Mouse (Mus musculus): ENCODE measurements at regions not wholly inside any gene's neighbourhood (a gene's known extent, or its start where the extent isn't known, plus 50 kb on each side); places are given as distances from the start of the nearest gene placed in this dataset.

DNA sequence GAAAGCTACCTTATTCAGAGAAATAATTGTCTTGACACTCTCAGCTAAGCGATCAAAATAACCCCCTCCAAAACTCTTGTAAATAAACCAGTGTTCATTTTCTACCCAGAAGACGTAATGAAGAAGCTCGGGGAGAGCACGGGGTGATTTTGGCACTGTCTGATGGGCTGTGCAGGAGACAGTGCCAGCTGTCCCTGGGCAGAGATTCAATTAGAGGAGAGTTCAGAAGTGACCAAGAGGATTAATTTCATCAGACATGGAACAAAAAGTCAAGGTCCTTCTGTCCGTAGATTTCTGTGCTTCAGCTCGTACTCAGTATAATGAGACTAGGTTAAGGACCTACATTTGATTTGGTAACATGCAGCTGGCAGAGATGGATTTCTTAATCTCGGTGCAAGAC is 341.2 kb upstream of the Trib2 start:
- CTCF ChIA-PET, result interaction anchor here in 1 of 4 experiments (0.6 kb wide), 1 partner anchor 348 kb away, joined by 4 read pairs; no protein-coding TSS in a partner anchor

DNA sequence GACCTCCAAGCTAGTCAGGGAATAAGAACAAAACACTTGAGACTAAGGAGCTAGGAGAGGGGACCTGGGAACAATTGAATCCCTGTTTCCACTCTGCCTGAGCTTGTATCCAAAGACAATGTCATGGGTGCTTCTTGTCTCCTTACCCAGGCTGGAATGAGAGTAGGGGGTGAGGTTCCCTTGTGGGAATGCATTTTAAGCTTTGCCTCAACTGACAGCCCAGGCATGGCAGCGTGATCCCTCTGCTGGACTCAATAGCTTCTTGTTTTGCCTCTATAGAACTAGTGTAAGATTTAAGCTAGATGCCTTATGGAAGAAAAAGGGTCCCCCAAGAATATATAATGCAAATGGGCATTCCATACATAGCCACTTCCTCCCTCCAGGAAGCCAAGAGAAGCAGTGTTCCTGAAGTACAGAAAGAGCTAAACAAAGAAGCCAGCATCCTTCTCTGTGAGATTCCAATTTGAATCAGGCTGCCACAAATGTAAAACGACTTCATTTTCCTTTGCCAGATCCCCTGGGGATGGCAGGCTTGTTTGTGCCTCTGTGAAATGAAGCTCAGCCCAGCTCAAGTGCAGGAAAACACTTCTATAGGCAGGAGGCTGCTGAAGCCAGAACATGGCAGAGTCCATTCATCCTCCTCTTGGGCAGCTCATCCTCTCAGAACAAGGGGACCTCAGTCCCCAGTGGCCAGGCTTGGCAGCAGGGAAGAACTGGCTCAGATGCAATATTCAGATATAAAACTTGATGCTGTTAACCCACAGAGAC is 339.3 kb upstream of the Trib2 start:
- POLR2A ChIA-PET, result interaction anchor here in 2 of 4 experiments (0.7 kb wide), 2 partner anchors 340 to 1409 kb away, joined by 3 read pairs; no protein-coding TSS in a partner anchor
- CTCF ChIA-PET, result no interaction called here

More for the DNA sequence above, 341.2 kb upstream of the Trib2 start:
- POLR2A ChIA-PET, result no interaction called here

DNA sequence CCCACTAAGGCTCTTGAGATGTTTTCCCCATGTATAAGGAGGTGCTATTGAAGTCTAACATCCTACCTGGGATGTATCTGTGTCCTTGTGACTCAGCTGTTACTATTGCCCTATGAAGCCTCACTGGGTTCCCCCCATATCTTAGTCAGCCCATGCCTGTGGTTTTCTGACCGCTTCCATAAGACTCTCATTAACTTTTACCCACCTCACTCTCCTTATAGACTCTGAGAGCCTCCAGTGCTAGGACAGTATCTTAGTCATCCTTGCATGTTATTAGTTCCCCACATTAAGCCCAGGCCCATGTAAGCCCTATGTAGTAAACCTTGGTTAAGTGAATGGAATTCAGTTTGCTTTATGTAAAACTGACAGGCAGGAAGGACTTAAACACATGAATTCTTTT is 337.5 kb upstream of the Trib2 start:
- POLR2A ChIA-PET, result no interaction called here
- CTCF ChIA-PET, result no interaction called here

DNA sequence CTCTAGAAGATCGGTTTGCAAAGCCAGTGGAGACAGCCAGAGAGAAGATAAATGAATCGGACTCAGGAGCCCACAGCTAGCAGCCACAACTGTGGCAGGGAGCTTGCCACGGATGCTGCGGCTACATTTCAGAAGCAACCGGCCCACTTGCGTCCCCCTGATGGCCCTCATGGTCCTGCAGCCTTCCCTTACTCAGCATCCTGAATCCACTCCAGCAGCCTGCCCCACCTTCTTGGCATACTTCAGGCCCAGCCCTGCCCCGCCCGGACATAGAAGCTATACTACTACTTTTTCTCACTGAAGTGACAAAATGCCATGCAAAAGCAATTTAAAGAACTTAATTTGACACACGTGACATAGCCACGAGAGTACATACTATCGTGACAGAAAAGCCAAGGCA is 335.4 kb upstream of the Trib2 start:
- CTCF ChIA-PET, result no interaction called here
- POLR2A ChIA-PET, result no interaction called here

DNA sequence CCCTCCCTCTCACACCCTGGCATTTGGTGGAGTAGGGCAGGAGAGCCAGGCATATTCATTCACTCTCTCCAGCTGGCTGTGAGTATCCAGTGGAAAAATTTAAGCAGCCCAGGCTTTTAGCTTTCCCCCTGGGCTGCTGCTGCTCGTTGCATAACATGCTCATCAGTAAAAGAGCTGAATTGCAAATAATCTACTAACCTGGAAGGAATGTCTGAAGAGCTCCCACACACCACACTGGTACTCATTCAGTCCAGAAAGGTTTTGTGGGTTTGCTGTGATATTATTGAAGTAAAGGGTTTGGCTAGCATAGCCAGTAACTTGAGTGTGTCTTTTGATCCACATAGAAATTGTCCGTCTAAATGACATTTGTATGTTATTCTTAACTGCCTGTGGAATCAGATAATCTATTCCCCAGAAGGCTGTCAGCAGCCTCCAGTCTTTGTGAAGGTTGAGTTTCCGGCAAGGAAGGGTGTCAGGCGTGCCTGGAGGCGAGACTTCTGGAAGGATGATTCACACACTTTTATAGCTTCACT is 334.5 kb upstream of the Trib2 start:
- ChIA-PET CTCF (no interaction called here), POLR2A (no interaction called here)

DNA sequence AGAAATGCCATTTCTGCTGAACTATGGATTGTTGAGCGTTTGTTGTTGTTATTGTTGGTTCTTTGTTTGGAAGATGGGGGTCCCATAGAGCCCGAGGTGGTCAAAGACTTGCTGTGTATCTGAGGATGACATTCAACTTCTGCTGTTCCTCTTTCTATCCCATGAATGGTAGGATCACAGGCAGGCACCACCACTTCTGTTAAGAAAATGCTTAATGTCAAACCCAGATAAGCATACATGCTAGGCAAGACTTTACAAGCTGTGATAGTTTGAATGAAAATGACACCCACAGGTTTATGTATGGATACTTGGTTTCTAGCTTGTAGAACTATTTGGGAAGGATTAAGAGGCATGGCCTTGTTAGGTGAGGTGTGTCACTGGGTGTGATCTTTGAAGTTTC is 330.2 kb upstream of the Trib2 start:
- CTCF ChIA-PET, result no interaction called here
- POLR2A ChIA-PET, result no interaction called here

DNA sequence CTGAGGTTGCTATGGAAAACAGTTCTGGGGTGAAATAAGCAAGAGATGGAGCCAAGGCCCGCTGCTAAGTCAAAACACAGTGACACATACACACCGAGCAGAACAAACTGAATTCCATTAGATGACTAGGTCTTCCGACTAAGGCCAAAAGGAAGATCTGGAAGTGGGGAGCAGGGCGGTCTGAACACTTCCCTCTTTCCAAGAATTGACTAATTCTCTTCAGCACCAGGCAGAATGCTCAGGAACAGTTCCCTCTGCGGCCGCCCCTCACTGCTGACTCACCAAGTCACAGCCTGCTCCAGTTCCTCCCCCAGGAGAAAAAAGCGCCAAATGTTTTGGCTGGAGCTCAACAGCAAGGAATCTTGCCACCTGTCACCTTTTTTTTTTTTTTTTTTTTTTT is 328.9 kb upstream of the Trib2 start:
- CTCF ChIA-PET, result no interaction called here
- POLR2A ChIA-PET, result interaction anchor here in 3 of 4 experiments (0.6 kb wide), 3 partner anchors 43 to 253 kb away, joined by 3 to 4 read pairs (median 4); no protein-coding TSS in a partner anchor

DNA sequence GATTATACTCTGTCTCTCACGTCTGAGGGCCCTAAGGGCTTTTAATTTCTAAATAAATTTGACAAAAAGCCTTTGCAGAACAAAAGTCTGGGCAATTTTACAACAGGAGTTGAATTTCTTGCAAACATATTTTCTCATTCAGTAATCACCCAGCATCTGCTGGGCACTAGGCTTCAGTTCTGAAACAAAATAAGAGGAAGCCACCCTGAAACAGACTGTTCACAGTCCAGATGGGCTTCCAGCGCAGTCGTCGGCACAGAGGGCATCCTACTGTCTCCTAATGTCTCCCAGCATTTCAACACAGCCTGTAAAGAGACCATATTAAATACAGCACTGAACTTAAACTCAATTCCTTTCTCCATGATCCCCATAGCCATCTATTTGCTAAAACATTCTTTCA is 324.5 kb upstream of the Trib2 start:
- ChIA-PET CTCF (no interaction called here), POLR2A (no interaction called here)

DNA sequence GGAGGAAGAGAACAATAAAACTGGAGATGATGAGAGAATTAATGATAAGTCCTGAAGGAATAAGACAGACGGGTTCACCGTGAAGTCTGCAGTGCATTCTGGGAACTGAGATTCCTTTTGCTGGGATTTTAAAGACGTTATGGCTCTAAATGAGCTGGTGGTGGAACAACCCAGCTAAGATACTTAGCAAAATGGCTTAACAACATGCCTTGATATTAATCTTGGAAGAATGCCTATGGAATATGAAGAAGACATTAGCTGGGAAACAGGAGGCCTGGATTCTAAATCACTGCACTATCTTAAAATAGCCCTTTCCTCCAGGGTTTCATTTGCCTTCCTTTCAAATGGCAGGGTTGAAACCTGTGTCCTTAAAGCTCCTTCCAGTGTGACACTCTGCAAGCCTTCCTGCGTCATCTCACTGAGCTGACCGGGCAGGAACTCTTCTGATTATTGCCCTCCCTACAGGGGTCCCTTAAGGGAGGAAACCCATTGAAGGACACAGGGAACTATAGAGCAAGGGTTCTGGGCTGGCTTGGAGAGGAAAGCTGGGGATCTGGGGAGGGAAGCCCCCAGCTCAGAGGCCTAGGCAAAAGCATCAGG is 323.9 kb upstream of the Trib2 start:
- ChIA-PET CTCF (interaction anchor here in 1 of 4 experiments (0.6 kb wide), 1 partner anchor 202 kb away, joined by 11 read pairs; no protein-coding TSS in a partner anchor), POLR2A (no interaction called here)

DNA sequence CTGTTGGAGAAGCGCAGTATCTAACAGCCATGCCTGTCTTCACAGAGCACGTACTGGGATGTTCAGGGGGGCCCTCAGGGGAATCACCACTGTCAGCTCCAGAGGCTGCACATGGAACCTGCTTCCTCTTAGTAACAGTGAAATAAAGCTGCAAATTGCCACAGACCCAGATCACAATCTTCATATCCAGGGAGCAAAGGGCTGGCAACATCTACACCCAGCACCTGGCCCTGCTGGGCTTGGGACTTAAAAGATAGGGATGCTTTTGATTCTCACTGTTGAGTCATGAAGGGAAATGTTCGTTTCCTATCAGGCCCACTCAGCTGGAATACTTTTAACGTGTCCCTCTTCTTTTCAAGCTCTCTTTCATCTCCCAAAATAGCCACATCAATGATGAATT is 322.4 kb upstream of the Trib2 start:
- ChIA-PET POLR2A (no interaction called here), CTCF (no interaction called here)

DNA sequence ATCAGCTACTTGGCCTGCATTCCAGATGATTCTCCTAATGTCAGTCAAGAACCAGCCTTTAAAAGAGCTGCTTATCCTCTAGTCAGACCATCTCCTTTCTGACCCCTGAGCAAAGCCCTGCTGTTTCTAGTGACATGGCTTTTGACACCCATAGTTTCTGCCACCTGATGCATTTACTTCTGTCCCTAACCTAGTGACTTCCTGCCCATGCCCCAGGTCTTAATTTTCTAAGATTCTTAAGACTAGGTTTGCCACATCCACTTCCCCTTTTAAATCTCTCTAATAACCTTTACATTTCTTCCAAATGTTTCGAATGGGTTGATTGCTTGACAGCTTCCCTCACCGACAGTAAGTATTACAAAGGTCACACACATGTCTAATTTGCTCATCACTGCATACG is 321.1 kb upstream of the Trib2 start:
- ChIA-PET CTCF (no interaction called here), POLR2A (interaction anchor here in 1 of 4 experiments (0.6 kb wide), 1 partner anchor 703 kb away, joined by 10 read pairs; no protein-coding TSS in a partner anchor)

DNA sequence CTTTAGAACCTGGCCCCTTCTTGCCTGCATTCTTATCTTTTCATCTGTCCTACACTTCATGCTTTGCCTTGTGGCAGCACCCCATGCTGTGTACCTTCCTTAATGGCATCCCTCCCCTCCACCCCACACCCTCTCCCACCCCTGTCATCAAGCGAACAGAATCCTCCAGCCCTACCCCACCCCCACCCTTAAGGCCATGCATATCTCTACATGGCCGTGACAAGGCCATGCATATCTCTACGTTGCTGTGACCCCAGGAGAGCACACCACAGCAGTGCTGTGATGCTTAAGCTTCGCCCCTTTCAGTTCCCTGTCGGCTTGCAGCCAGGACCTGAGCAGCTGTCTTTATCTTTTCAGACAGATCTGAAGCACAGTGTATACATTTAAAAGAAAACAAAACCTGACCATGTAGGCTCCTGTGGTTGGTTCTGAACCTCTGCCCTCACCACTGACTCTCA is 319.5 kb upstream of the Trib2 start:
- POLR2A ChIA-PET, result interaction anchor here in 1 of 4 experiments (1.0 kb wide), 1 partner anchor 11 kb away, joined by 3 read pairs; no protein-coding TSS in a partner anchor
- CTCF ChIA-PET, result interaction anchor here in 1 of 4 experiments (0.6 to 1.1 kb wide), 2 partner anchors 121 to 320 kb away, joined by 3 read pairs; no protein-coding TSS in a partner anchor

DNA sequence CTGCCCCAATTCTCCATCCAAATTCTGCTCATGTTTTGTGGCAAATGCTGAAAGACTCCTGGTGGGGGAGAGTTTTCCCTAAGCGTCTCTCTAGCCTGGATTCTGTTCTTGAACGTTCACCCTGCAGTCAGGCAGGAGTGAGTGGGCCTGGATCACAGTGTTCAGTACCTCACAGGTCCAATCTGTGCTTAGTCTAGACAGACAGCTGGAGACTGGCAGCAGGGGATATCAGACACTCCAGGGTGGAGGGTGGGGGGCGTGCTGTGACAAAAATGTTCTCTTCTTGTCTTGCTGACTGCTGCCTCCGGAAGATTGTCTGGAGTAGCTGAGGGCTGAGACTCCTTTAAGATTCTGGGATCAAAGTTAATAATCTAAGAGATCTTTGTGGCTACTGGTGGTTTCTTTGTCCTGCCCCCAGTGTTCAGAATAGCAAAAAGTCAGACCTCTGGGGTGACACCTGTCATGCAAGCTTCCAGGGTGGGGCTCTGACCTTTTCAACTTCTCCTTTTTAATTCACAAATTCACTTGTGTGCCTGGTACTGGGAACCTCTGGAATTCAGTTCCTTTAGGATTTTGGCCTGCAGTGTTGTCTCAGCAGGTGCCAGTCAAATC is 319.0 kb upstream of the Trib2 start:
- ChIA-PET CTCF (interaction anchor here in 2 of 4 experiments (0.6 to 1.1 kb wide), 3 partner anchors 23 to 320 kb away, joined by 3 read pairs; no protein-coding TSS in a partner anchor), POLR2A (no interaction called here)

DNA sequence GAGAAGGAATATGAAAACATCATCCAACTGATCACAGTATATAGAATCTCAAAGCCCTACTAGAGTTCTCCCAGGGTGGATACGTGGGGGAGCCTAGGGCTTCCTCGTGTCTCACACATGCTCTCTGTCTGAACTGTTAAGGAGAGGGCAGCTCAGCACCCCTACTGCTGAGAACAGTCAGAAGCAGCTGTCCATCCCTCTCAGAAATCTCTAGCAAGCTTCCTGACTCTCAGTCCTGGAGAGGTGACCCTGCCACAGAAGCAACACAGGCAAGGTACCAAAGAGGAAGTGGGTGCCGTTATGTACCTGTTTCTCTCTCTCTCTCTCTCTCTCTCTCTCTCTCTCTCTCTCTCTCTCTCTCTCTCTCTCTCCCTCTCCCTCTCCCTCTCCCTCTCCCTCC is 317.7 kb upstream of the Trib2 start:
- ChIA-PET CTCF (interaction anchor here in 1 of 4 experiments (0.7 kb wide), 1 partner anchor 303 kb away, joined by 3 read pairs; no protein-coding TSS in a partner anchor), POLR2A (no interaction called here)

DNA sequence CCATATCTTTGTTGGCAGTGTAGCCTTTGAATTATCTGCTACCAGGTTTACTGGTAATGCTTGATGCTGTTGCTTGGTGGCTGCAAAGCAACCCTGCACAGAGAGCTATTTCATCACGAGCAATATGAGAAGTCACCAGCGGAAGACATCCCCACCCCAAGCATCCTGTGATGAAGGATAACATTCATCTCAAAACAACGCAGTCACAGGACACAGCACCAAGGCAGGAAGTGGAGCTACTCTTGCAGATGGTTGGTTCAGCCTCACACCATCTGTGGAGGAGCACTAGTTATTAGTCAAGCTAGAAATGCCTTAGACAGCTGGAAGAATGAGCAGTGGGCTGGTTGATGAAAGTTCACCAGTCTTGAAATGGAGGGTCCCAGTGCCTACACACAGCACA is 316.5 kb upstream of the Trib2 start:
- ChIA-PET CTCF (no interaction called here), POLR2A (no interaction called here)

DNA sequence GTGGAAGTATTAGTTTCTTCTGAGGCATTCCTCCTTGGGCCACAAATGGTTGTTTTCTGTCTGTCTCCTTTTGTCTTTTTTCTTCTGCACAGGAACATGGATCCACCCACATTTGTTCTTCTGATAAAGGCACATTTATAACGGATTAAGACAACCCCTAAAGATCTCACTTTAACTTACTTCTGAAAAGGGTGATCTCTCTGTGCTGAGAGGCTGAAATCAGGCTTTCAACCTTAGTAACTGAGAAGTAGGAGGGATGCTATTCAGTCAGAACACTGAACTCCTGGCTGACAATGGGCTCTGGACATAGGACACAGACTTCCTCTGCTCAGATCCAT is 315.0 kb upstream of the Trib2 start:
- POLR2A ChIA-PET, result no interaction called here
- CTCF ChIA-PET, result no interaction called here

DNA sequence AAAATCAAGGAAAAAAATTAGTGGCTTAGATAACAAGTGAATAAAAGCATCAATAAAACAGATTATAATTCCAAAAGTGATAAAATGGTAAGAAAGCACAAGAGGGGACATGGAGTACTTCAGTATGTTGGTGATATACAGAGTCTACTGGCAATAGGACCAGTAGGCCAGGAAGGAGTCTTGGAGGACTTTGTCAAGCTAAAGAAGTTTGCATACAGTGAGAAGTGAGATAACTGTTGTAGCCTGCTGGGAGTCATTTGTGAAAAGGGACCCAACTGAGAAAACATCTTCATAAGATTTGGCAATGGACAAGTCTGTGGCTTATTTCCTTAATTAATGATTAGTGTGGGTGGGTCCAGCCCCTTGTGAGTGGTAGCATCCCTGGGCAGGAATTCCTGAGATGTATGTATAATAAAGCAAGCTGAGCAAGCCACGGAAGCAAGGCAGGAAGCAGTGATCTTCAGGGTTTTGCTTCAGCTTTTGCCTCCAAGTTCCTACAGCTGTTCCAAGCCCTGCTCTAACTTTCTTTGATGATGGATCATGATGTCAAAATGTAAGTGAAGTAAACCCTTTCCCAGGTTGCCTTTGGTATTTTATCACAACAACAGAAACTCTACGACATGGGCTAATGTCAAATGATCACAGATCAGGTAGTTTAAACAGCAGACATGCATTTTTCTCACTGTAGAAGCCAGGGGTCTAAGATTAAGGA is 314.5 kb upstream of the Trib2 start:
- ChIA-PET POLR2A (no interaction called here), CTCF (no interaction called here)

DNA sequence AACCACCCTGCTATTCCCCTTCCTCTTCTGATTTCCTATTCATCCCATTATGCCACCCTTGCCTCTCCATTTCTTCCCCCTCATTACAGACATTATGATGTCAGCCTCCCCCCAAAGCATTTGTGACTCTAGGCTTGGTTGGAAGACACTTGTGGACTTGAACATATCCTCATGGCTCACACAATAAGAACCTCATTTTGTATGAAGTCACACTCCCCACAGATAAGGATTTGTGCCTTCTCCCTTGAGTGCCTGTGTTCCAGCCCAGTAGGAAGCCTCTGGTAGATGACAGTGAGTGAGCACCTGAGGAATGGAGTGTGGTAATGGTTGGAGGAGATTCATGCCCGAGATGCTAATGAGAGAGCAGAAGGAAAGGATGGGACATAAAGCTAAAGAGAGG is 313.9 kb upstream of the Trib2 start:
- ChIA-PET CTCF (no interaction called here), POLR2A (no interaction called here)

DNA sequence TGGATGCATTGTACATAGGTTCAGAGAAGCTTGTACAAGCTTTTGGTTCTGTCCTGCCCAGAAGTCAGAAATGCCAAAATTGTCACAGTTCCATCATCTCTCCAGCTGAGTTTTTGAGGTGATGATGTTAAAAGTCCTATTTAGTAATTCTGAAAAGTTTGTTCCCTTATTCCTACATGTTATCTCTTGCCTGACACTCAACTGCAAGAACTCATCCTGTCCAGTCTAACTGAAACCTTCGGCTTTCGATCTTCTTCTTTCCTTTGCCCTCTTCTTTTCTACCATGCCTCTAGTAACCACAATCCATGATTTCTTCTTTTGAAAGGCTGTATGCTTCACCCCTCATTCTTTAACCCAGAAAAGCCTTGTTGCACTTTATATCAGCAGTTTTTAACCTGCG is 313.2 kb upstream of the Trib2 start:
- CTCF ChIA-PET, result no interaction called here
- POLR2A ChIA-PET, result no interaction called here

DNA sequence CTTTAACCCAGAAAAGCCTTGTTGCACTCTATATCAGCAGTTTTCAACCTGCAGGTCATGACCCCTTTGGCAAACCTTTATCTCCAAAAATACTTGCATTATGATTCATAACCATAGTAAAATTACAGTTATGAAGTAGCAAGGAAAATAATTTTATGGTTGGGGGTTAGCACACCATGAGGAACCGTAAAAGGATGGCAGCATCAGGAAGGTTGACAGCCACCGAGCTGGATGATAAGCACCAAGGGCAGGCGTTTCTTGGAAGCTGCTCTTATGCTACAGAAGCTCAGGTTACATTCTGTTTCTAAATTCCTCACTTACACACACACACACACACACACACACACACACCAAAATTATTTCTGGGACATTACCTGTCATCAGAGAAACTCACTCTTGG is 312.5 kb upstream of the Trib2 start:
- ChIA-PET POLR2A (interaction anchor here in 2 of 4 experiments (0.5 to 0.6 kb wide), 2 partner anchors 569 to 593 kb away, joined by 3 read pairs; no protein-coding TSS in a partner anchor), CTCF (interaction anchor here in 1 of 4 experiments (0.6 kb wide), 1 partner anchor 127 kb away, joined by 3 read pairs; no protein-coding TSS in a partner anchor)
